Mouse (Mus musculus) hindbrain, embryonic 14.5 days (tissue): ENCODE results near the gene Fam185a. TPM values are rescaled to one million over a fixed set of nuclear protein-coding genes. Genes with fewer than 3 reads are reported as not detected.

Experiments
- polyA plus RNA-seq: library from polyadenylated mRNA; unstranded; fragments of >200 nt; fragmentation: Nextera tagmentation; extraction: Ambion mirVana; gene quantifications from 2 replicates; pipeline ENCODE4 v1.2.1, GENCODE M21; 2014

Fam185a gene
- polyA plus RNA-seq, 1 experiment from 2014 or later: 9.5 TPM

Other genes with a start within 250 kb of the Fam185a start
- gene Gsap, start 238.7 kb upstream of the Fam185a start, polyA plus RNA-seq: 14.4 and 15.5 TPM in 2 replicates
- gene Fgl2, start 52.3 kb upstream of the Fam185a start, polyA plus RNA-seq: 5.7 and 6.2 TPM in 2 replicates
- gene Ccdc146, start 281 bp upstream of the Fam185a start, polyA plus RNA-seq: 0.95 and 1.4 TPM in 2 replicates
- gene Lrrc17, start 118.6 kb downstream of the Fam185a start, polyA plus RNA-seq: 8.3 and 8.6 TPM in 2 replicates
- gene Fbxl13, start 220.7 kb downstream of the Fam185a start, polyA plus RNA-seq: 0.20 TPM in 2 replicates
- gene Armc10, start 220.9 kb downstream of the Fam185a start, polyA plus RNA-seq: 56.4 and 58.7 TPM in 2 replicates